Mouse (Mus musculus) ovary, postnatal 14 days (tissue): ENCODE measurements around the gene Gli3.
A peak's percentile ranks its signal among the peaks of the same experiment; 100 is the strongest.

ENCODE experiments used
- DNase-seq: peaks from one replicate; pipeline ENCODE4 v3.0.0; 2022; ENCODE audit warnings: low spot score

Gene Gli3

GRCm38 (mm10) chr13:15662375-15662774 is 199.3 kb downstream of the Gli3 start:
- no peak for DNase-seq

DNA sequence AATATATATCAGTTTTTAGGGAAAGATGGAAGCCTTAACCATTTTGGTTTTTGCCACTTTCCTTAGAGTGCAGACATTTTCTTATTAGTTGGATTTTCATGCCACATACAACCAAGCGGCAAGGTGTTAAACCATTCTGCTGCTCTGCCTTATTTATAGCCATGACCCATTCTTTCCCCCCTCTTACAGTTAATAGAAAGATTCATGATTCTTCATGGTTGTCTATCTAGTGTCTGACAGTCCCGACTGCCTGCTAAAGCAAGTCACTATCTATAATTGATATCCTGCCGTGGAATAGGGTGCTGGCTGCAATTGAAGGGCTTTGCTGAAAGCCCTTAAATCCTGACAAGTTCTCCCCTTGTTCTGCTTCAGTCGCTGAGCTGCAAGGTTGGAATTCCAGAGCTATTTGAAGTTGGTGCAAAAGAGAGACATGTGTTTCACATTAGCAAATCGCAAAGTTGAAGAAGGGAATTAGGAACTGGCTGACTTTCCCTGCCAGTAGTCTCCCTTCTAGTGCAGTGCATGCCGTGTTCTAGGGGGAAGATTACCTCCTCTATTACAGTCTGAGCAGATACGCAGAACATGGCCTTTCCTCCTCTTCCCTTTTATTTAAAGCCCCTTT is 201.7 kb downstream of the Gli3 start:
- no peak for DNase-seq

- no peak for DNase-seq
Measured at GRCm38 (mm10) chr13:15665514-15665913, 202.5 kb downstream of the Gli3 start.

DNA sequence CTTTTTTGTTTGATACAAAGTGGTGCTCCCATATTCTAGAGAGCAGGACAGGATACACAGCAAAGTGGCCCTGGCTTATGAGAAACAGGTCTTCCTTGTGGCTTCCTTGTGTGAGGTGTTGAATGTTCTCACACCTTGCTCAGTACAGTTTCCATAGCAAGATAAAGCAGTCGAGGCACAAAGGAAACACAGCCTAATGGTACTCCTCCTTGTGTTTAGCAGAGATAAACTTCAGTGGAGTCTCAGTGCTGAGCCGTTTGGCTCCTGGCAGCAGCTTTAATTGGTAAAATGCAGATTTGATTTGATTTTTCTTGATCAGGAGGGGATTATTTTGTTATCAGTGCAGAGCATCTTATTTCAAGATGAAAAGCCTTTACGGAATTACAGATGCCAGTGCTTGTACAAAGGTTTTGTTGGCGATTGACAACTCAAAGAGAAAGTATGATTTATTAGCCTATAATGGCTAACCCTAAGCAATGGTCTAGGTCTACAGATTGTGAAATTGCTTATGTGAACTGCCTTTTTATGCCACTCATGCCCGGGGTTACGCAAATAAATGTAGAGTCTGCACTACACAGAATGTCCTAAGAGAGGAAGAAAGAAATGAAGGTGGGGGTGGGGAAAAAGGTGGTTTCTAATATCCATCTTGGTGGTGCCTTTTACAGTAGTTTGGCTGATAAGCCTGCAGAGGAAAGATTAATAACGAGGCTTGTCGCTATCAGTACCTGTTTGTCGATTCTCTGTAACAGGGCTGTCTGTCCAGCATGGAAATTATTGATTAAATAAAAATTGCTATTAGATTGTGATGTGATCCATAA is 207.3 kb downstream of the Gli3 start:
- no peak for DNase-seq

- no peak for DNase-seq
Measured at GRCm38 (mm10) chr13:15670962-15671313, 207.9 kb downstream of the Gli3 start.

- DNase-seq = no peak
Measured at GRCm38 (mm10) chr13:15675480-15675879, 212.4 kb downstream of the Gli3 start.

DNA sequence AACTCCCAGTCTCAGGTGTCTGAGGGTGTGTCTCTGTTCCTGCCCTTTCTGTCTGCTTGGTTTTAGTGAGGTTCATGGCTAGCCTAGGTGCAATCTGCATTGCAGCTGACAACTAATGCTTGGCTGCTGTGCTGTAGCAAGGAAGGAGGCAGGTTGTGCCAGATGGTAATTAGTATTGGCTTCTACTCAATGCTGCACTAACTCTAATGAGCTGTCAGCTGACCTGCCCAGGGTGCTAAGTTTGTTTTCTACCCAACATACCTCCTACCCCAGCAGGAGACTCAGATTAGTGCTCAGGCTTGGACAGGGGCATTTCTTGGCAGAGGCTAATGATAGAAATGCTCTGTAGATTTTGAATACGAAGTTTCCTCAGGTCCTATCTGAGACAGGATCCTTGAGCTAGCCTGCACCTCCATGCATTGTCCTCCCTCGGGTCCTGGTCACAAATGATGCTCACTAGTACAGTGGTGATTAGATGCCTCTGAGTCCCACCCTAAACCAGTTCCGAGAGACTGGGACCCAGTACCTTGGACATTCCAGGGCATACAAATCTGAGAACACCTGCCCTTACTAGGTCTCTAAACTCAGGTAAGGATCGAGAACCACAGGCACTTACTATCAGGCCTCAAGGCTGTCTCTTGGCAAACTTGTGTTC is 214.2 kb downstream of the Gli3 start:
- no peak for DNase-seq

DNA sequence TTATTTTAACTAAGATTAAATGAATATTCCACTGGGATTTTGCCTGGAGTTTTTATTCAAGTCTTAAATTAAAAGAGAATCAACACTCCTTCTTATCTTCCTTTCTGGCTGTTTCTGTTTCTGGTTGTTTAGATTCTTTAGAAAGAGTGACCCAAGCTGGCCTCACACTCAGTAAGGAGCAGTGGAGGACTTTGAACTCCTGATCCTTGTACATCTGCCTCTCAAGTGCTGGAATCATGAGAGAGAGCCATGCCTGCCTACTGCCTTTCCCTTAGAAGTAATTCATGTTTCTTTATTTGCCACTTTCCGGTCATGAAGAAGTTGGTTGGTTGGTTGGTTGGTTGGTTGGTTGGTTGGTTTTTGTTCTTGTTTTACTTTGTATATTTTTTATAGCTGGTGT is 218.5 kb downstream of the Gli3 start:
- no peak for DNase-seq

DNA sequence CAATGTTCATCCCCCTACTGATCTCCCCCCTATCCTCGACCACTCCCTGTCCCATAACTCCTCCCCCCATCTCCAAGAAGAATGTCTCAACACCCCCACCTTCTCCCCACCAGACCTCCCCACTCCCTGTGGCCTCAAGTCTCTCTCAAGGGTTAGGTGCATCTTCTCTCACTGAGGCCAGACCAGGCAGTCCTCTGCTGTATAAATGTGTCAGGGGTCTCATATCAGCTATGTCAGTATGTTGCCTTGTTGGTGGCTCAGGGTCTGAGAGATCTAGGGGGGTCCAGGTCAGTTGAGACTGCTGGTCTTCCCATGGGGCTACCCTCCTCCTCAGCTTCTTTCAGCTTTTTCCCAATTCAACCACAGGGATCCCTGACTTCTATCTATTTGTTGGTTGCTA is 220.0 kb downstream of the Gli3 start:
- no peak for DNase-seq

- DNase-seq = no peak
Measured at GRCm38 (mm10) chr13:15688074-15688825, 225.2 kb downstream of the Gli3 start.

DNA sequence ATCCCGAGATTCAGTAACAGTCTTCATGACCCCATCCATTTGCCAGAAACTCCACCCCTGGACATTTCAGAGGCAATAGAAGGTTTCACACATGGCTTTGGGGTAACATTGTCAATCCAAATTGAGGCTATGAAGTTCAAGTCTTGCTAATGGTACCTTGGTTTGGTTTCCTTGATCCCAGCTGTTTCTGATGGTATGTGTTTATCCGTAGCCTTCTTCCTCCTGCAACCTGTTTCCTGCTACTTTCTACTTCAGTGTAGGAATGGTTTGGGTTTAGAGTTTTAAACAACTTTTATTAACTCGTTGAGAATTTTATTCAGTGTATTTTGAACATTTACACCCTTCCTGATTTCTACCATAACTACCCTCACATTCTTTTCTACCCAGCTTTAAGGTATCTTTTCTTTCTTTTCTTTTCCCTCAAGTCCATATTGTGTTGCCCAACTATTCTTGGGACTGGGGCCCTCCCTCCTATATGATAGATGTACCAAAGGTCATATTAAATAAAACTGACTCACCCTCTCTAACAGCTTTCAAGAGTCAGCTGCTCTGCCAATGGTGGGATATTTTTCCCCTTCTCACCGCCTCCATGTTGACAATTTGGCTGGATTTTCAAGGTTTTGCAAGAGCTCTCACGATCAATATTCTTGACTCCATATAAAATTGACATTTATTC is 225.9 kb downstream of the Gli3 start:
- DNase-seq = no peak

DNA sequence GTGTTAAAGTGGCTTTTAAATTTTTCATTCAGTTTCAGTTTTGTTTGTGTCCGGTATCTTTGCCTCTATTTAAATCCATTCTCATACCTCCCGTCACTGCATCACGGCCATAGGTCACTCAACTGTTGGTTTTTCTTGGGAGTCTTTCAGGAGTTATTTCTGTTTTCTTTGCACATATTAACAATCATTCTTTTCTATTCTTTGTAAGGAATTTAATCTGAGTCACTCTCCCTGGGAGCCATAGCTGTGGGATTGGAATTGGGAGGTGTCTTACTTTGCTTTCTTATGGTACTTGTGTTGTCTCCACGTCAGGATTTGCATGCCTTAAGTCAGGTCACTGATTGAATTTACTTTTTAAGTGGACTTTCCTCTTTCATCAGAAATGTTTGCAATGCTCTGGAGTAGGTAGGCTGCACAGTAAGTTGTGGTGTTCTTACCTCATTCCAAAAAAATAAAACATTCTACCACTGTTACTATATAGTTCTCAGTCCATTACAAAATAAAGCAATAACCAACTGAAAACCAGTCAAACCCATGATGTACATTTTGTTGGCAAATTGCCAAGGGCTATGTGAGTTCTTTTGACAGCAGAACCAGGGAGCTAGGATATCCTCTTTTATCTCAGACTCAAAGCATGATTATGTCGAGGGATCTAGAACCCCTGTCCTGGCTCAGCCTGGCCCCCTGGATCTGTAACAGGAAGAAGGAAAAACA is 228.9 kb downstream of the Gli3 start:
- DNase-seq = no peak

DNA sequence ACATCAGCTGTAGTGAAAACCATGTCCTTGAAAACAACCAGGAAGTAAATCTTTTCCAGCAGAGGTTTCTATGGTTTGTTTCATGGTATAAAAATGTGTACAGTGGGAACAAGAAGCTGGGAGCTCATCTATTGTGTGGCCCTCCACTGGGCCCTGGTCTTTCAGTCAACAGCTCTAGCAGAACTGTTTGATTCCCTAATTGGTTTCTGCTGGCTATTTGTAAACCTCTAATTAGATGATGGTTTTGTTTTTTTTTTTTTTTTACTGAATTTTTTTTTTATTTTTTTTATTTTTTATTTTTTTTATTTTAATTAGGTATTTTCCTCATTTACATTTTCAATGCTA is 229.4 kb downstream of the Gli3 start:
- DNase-seq = no peak

DNA sequence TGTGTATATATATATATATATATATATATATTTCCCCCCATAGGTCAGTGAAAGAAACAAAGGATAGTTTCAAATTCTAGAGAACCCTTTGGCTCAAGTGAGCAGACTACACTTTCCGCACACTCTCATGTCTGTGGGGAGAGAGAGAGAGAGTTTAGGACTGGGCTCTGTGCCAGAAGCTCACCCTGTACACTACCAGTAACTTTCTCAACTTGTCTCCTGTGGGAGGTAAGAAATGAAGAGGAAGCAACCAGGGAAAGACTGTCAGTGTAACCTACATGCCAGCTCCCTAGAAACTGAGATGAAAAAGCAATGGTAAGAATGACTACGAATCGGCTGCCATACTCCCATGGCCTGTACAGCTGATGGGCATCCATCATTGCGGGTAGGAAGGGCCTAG is 235.2 kb downstream of the Gli3 start:
- DNase-seq = no peak

DNA sequence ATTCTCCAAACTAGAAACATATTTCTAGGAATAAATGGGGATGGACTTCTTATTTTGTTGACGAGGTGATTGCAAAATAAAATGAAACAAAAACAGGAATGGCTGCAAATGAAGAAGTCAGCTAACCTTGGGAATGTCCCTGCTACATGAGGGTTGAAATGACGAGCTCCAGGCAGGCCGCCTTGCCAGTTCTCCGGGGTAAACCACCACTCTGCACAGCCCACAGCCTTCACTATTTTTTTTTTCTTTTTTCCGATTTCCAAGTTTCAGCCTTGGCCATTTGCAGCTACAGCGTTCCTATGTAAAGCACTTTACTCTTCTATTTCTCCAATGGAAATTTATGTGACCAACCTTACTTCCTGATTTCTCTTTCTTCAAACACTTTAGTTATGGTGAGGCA is 236.1 kb downstream of the Gli3 start:
- no peak for DNase-seq

- no peak for DNase-seq
Measured at GRCm38 (mm10) chr13:15704669-15705068, 241.6 kb downstream of the Gli3 start.

DNA sequence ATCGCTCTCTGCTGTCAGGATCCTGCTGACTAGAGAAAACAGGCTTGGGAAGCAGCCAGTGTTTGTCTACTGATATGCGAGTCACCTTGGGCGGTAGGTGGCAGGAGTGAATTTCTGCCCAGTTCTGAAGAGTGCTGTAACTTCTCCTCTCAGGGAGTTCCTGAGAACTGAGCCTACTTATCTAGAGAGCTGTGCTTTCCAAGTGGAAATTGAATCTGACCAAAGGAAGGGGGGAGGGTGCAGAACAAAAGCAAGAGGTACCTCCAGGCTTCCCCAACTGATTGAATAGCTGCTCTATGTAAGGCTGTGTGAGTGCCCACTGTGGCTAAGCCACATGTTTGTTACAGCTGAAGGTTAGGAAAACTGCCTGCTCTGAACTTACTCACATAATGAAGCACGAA is 244.4 kb downstream of the Gli3 start:
- no peak for DNase-seq

DNA sequence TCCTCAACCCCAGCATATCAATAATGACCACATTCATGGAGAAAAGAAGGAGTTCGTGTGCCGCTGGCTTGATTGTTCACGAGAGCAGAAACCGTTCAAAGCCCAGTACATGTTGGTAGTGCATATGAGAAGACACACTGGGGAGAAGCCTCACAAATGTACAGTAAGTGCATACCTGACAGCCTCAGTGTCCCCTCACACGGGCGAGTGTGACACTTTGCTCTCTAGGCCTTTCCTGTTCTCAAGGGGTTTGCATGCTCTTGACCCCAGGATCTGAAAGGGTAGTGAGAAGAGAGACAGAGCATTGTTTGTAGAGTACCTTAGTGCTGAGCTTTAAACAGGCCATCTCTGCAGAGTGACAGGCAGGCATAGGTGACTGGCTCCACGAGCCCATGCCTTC is 250.5 kb downstream of the Gli3 start:
- no peak for DNase-seq

DNA sequence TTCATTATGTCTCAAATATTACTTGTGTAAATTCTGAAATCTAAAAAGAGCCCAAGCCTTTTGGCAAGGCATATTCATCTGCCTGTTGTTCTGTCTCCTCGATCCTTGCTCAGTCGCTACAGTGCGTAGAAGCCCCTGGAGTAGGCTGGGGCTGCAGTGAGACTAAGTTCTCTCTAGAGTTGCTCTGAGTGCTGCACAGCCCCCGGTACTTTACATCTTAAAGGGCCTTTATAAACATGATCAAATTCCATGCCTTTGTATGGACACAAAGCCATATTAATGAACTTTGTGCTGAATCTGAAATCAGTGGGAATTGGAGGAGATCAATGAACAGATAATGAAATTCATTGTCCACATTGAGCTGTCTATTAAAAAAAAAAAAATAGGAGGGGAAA is 251.3 kb downstream of the Gli3 start:
- no peak for DNase-seq

- DNase-seq = peak; percentile 36
Measured at GRCm38 (mm10) chr13:15714726-15715437, 251.8 kb downstream of the Gli3 start.

- no peak for DNase-seq
Measured at GRCm38 (mm10) chr13:15721446-15721845, 258.4 kb downstream of the Gli3 start.
